Mouse (Mus musculus) embryo, embryonic 10 days (tissue): Measurements from ENCODE around the gene Dnajc8.
A peak's percentile ranks its signal among the peaks of the same experiment; 100 is the strongest.

Source experiments
- DNase-seq: peaks from one replicate; pipeline ENCODE4 v3.0.0-alpha.2; 2015; ENCODE audit warnings: low spot score

The Dnajc8 gene

GRCm38 (mm10) chr4:132535406-132536121 is at the start of gene Dnajc8:
Dnajc8 (plus strand) TSS chr4:132535550.
- peak; percentile 97 for DNase-seq

GRCm38 (mm10) chr4:132488521-132488920 is 46.8 kb upstream of the Dnajc8 start:
- DNase-seq, result no peak

- DNase-seq, result no peak
Measured at GRCm38 (mm10) chr4:132488976-132489375, 46.4 kb upstream of the Dnajc8 start.

- DNase-seq, result no peak
Measured at GRCm38 (mm10) chr4:132490273-132491010, 44.9 kb upstream of the Dnajc8 start.

- DNase-seq, result no peak
Measured at GRCm38 (mm10) chr4:132491057-132491456, 44.3 kb upstream of the Dnajc8 start.

- no peak for DNase-seq
Measured at GRCm38 (mm10) chr4:132491748-132492147, 43.6 kb upstream of the Dnajc8 start.

- no peak for DNase-seq
Measured at GRCm38 (mm10) chr4:132492178-132493060, 42.9 kb upstream of the Dnajc8 start.

- no peak for DNase-seq
Measured at GRCm38 (mm10) chr4:132494271-132494918, 41.0 kb upstream of the Dnajc8 start.

- no peak for DNase-seq
Measured at GRCm38 (mm10) chr4:132501639-132502038, 33.7 kb upstream of the Dnajc8 start.

- no peak for DNase-seq
Measured at GRCm38 (mm10) chr4:132503344-132503743, 32.0 kb upstream of the Dnajc8 start.

- DNase-seq, result no peak
Measured at GRCm38 (mm10) chr4:132505034-132505738, 30.2 kb upstream of the Dnajc8 start.

- DNase-seq, result no peak
Measured at GRCm38 (mm10) chr4:132505800-132506199, 29.6 kb upstream of the Dnajc8 start.

- no peak for DNase-seq
Measured at GRCm38 (mm10) chr4:132506250-132506649, 29.1 kb upstream of the Dnajc8 start.

- DNase-seq, result no peak
Measured at GRCm38 (mm10) chr4:132507210-132507609, 28.1 kb upstream of the Dnajc8 start.

- peak; percentile 92 for DNase-seq
Measured at GRCm38 (mm10) chr4:132509621-132510296, 25.6 kb upstream of the Dnajc8 start.

- peak; percentile 97 for DNase-seq
Measured at GRCm38 (mm10) chr4:132510352-132510798, 25.0 kb upstream of the Dnajc8 start, which contains the start of gene Sesn2. Sesn2 (minus strand) TSS chr4:132510501.

GRCm38 (mm10) chr4:132512080-132512479 is 23.3 kb upstream of the Dnajc8 start:
- DNase-seq, result no peak

GRCm38 (mm10) chr4:132513395-132514273 is 21.7 kb upstream of the Dnajc8 start:
- DNase-seq, result peak; percentile 19

- peak; percentile 85 for DNase-seq
Measured at GRCm38 (mm10) chr4:132514555-132515135, 20.7 kb upstream of the Dnajc8 start.
